Mouse (Mus musculus) layer of hippocampus, postnatal 25 days (tissue): Measurements from ENCODE around the gene Bach2. TPM values are rescaled to one million over a fixed set of nuclear protein-coding genes. Genes with fewer than 3 reads are reported as not detected.

ENCODE experiments used
- DNase-seq, 2 experiments: peaks; one replicate each; pipeline ENCODE4 v3.0.0; 2022; ENCODE audit warnings: mixed read lengths in 2 of 2, low spot score in 1 of 2; ENCODE audit errors: extremely low spot score in 1 of 2
- total RNA-seq, 2 experiments: library from RNA; stranded (reverse); gene quantifications; 2 replicates each; pipeline ENCODE4 v1.2.3; 2021

Gene Bach2
- total RNA-seq, 2 experiments from 2014 or later: 9.8 to 17.5 TPM

DNA sequence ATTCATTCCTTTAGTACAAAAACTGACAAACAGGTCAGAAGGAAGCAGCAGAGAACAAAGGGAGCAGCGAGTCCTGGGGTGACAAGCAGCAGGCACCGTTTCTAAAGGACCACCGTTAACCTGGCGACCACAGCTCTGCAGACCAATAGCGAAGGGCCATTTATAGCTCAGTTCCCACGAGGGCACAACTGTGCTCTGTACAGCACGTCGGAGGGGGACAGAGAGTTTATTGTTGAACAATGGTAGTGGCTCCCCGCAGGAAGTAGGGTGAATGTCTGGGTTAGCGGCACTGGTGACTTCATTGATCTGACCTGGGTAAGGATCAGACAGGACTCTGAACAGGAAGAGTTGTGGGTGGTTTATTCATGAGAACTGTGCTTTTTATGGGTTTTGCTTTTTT lies 112.6 kb downstream of the Bach2 start:
- DNase-seq: no peak

DNA sequence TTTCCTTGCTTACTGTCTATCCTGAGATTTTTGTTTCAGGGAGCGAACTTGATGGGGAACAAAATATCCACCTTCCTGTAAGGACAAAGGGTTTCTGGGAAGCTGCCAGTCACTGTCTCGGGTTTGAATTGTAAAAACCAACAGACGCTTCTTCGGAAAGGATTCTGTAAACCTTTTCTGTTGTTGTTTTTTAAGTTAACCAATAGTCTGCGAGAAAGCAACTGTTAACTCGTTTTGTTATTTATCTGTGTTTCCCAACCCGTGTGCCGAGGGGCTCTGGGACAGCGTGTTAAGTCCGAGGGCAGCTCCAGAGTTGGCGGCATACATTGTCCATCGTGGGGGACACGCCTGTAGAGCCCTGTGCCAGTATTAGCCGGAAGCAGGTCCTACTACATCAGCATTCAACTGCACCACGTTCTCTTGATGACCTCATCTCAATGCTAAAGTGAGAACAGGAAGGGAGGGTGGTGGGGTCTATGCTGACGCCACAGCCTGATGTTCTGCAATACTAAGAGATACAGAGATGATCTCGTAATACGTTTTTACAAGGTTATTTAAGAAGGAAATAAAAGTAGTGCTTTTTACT lies 113.2 kb downstream of the Bach2 start:
- DNase-seq: no peak

DNA sequence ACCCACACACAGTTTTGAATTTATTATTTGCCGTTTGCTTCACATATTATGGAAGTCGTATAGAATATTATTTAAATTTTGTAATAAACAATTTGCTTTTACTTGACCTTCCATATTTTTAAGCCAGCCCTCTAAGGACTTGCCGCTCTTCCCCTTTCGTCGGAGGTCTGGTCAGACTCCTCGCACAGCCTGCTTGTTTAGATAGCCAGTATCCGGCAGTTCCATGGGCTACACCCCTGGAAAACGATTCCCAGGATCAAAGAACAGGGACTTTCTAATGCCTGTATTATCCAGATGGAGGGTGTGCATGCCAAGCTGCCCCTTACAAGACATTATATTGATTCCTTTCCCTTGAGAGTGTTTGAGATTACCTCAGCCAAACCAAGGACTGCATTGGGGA lies 113.8 kb downstream of the Bach2 start:
- no peak for DNase-seq

DNA sequence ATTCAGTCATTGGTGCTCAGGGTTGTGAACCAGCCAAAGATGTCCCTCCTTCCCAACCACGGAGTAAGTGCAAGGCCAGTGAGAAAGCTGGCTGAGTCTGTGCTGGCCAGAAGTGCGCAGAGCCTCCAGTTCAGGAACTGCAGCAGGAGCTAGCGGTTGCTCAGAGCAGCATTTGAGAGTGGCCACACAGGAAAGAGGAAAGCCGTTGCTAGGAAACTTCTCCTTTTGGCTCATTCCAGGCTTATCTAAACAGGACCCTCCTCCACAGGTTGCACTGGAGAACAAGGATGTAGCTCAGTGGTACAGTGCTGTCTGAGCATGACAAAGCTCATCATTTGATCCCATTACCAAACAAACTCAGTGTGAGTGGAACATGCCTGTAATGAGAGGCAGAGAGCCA lies 114.2 kb downstream of the Bach2 start:
- DNase-seq: no peak

DNA sequence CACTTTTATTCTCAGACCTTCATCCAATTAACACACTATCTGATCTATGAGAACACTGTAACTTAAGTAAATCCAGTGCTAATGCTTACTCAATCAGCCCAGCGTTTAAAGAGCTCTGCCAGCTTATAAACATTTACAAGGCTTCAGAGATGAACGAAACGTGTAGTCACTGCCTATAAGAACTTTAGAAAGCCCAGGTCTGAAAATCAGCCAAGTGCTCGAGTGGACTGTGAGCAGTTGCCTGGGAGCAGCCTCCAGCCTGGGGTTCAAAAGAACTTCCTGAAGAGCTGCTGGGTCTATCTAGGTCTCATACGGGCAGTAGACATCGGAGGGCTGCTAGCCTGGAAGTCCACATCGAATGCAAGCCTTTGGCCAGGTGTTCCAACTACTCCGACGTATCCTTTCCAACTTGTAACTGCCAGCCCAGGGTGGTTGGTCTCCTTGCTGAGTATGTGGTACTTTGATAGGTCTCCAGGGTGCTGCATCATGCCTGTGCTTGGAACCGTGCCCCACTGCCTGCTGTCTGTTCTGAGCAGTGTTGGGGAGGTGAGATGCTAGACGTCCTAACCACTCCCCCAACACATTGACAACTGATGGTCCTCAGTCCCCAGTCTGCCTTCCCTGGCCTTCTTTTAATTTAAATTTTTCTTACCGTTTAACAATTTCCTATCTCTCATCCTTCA lies 117.5 kb downstream of the Bach2 start:
- DNase-seq: no peak

DNA sequence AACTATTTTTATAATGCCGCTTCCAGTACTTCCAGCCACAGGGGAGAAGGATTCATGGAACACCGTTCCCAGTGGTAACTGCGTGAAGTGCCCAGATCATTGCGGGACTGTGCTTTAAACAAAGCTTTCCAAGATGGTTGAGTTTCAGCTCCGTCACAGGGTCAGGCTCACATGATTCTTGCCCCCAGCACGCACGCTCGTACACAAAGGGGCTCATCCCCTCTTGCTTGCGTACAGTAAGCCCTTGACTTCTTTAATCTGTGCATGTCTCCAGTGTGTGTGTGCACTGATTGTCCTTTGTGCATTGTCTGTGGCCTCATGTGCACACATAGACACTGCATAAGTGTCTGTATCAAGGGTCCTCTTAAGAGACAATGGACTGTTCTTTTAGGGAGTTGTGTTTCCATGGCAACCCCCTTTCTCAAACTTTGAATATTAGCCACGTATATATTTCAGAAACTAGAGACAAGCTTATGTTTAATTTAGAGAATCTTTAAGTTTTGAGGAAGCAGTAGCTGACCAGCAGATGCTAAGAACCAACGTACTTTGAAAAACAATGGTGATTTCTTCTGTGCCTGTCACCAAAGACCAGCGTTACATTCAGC lies 119.5 kb downstream of the Bach2 start:
- no peak for DNase-seq

DNA sequence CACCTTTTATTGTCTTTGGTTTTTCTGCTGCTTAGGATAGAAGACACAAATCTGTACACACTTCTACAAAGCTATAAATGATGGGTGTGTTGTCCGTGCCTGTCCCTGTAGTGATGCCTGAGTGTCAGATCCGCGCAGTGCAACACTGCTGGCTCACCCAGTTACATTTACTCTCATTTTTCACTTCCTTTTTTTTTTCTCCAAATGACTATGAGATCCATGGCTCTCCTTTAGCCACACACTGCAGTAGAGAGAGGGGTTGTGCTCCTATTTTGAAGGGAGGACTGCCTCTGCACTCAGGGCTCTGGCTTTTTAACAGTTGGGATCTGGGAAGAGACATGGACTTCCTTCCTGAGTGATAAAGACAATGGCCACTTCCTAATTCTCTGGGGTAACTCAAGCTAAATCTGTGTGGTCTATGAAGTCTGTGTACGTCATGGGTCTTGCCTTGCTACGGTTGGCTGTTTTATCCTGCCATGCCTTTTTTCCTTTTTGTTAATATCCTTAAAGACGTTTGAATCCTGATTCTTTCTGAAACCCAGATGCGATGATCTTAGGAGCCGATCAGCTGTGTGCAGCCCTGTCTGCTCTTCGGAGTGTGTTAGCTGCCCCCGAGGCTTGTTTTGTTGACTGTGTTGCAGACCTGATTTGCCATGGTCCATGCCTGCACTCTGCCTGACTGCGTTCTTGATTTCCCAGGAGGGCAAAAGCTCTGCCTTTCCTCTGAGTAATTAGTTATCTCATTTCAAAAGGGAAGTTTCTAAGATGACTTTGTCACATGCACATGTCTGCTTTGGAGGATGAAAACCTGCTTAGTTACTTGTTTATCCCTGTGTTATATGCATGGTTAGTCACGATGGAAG lies 120.2 kb downstream of the Bach2 start:
- no peak for DNase-seq

DNA sequence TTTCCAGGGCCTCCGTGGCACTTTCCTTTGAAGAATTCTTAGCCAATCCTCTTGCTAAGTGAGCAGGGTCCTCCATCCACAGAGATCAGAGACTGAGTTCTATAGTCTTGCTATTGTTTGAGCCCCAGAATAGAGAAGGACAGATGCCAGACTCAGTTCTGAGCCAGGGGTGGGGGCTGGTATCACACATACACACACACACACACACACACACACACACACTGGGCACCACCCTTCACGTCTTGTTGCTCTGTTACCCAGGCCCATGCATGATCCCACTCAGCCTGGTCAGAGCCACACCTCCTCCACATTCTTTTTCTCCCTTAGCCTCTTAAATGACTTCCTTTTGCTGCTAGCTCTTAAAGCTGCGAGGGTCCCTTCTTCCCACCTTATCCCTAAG lies 121.0 kb downstream of the Bach2 start:
- DNase-seq: no peak

DNA sequence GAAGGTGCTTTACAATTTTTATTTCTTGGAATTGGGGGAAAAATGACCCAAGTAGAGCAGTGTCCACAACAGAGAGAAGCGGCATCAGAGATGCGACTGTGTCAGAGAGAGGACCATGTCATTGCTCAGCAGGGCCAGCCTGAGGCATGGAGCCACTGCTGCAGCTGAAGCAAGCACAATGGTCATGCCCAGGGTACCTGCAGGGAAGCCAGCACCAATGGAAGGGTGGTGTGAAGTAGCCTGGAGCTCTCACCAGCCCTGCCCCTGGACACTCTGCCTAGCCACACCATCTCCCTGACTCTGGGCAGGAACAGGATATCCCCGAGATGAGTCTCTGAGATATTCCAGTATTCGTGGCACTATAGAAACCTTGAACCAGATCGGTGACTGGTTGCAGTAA lies 121.9 kb downstream of the Bach2 start:
- no peak for DNase-seq

DNA sequence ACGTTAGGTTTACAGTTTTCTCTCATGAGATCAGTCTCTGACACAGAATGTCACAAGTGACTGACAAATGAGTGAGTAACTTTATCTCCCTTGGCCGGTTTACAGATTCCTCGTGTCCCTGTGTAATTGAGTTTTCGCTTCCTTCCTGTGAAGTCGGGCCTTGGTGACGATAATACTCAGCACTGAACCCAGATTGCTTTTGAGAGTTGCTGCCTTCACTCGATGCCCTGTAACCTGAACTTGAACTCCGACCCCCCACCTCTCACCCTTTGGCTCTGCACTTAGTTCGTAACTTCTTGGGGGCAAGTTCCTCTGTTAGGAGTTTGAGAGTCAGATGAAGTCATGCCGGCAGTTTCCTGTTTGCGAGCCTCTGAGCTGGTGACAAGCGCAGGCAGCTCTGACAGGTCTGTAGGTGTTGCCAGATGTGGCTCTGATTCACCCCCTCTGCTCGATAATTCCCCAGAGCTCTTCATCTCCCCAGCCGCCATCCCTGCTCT lies 124.9 kb downstream of the Bach2 start:
- DNase-seq: no peak

DNA sequence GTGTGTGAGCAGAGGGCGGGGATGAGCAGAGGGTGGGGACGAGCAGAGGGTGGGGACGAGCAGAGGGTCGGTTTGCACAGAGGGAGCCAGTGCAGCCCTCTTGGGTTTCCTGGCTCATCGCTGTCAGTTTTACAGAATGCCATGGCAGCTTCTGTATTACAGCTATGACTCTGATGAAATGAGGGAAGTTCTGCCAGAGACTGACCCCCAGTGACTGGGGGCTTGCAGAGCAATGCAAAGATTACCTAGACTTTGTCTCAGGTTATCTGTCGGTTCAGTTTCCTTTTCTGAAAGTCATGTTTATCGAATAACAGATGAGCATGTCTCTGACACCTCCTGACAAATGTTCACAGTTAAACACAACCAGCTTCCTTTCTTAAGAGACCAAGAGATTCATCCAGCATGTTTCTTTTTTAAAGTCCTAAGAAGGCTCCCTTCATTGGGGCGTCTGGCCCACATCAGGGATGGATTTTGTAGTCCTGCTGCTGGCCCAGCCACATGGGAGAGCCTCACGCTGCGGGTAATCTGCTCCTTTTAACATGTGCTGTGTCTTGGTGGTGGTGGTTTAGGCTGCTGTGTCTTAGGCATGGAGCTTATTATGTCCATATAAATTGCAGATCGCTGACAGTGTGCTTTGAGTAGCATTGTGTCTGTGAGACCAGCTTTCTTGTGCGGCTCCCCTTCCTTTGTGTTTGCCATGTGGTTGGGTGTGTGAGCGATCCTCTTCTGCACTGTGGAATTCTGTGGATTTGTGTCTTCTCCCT lies 126.7 kb downstream of the Bach2 start:
- DNase-seq: no peak

DNA sequence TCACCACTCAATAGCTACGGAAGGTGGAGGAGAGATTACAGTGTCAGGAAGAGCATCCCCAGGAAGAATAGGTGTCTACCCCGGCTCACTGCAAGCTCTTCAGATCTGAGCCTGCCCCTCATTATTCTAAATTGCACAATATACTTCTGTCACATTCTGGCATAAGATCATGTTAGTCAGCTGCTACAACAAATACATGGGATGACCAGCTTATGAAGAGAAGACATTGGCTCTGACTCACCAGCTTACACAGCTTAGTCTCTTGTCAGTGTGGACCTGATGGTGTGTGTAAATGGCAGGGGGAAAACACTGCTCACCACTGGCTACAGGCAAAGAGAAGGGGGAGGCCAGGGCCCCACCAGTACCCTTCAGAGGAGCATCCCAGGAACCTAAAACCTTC lies 127.6 kb downstream of the Bach2 start:
- no peak for DNase-seq

DNA sequence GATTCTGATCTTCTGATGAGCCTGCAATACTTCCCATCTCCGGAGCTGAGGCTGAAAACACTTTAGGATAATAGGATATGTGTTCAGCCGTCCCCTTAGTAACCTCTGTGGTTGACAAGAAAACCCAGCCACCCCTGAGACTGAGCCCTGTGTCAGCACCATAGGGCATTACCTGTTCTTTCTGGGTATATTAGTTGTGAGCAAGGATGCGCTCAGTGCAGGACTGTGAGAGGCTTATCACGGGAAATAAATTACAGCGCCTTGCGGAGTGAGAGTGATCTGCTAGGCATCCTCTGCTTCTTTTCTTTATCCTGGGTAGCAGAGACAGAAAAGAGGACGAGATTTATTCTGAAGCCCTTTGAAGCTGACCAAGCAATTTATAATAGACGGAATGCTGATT lies 129.7 kb downstream of the Bach2 start:
- no peak for DNase-seq

DNA sequence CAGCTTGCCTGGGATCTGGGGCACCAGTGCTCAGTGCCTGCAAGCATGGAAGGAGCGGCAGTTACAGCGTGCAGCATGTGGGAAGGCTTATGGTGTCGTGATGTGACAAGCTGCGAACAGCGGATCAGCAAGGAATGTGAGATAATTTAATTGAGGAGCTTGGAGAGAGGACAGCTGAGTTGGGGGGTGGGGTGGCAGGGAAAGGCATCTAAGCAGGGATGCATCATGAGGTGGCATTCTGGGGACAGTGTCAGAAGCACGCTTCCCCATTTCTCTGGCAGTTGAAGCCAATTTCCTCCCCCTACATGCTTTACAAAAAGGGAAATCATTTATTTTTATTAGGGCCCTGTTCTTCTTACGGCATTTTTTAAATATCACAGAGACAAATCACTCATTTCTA lies 134.5 kb downstream of the Bach2 start:
- DNase-seq: peak in 1 of 2 experiments; percentile 29

DNA sequence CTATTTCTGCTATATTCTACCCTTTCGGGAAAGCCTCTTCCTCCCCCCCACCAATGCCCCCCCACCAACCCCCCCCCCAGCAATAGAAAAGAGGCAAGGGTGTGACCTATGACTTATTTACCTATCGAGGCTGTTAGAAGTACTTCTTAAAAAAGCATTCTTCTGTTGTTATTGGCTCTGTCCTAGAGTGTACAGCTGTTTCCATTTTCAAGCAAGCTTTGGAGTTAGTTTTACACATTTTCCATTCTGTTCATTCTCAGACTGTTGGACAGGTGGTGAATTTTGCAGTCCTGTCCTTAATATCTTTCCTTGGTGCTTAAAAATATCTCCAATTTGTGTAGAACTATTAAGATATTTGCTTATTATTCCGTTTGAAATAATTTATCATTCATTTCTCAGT lies 134.9 kb downstream of the Bach2 start:
- DNase-seq: no peak

DNA sequence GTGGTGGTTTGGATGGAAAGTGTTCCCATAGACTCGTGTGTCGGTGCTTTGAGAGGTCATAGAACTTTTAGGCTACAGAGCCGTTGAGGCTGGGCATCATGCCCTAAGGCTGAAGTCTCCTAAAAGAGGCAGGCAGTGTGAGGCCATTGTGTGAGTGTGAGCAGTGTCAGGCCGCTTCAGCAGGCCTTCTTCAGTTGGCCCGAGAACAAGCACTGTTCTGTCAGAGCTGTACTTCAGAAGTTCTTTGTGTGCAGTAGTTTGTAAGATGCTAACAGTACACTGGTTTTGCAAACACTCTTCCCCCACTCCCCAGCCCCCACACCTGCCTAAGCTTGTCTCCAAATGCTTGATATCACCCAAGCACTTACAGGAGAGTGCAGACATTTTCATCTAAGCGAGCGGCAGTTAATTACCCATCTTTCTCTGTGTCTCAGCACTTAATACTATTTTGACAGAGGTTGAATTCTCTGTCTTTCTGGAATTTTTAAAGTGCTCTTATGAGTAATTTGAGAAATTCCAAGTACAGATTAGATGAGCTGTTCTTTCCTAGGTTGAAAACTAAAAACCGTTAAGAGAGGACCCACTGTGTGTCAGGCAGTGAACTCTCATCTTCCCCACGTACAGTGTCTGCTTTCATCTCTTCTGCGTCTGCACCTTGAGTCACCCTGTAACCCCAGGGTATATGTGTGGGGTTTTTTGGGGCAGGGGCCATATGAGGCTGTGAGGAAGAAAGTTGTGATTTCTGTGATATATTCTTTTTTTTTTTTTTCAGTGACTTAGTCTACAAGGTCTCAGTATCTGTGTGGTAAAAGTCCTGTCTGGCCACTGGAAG lies 136.4 kb downstream of the Bach2 start:
- no peak for DNase-seq

DNA sequence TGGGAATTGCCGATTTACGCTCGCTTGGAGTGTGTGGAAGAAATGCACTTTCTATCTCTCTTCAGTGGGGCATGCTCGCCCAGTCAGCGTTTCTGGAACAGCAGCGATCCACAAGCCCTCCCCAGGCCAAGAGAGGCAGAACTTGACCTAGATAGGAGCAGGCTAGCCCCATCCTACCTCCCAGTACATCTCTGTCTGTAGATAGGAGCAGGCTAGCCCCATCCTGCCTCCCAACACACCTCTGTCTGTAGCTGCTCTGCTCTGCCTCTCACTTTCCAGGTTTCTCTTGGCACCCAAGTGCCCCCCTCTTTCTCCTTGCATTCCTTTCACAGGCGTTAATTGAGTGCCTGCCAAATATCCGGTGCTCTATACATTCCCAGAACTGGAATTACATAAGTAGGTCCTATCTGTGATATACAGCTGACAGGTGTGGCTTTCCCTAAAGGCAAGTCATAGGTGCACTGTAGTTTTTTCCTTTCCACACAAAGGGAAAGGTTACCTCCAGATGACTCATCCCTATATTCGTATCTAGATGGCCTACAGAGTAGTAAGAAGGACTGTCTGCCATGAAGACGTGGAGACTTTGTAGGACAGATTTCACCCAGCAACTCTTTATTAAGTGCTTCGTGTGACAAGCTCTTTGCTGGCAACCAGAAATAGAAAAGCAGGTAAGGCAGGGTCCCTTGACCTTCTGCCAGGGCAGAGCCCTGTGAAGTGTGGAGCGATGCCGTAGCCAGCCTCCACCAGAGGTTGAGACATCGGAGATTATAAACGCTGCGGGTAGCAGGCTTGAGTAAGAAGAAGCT lies 137.3 kb downstream of the Bach2 start:
- DNase-seq: no peak

DNA sequence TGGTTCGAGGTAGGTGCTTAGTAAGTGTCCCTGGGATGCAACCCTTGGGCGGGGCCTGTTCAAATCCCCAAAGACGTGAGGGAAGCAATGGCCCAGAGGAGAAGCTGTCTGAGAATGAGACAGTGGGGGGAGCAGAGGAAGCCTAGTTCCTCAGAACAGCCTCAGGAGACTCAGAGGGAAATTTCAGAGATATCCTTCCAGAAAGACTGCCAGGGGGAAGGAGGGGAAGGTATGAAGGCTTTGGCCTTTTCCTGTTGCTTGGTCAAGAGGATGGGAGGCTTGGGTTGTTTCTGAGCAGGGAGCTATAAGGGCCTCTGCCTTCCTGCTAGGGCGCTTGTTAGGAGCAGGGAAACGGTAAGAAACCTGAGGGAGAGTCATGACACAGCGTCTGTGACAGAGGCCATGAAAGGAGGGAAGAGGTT lies 137.9 kb downstream of the Bach2 start:
- DNase-seq: no peak

DNA sequence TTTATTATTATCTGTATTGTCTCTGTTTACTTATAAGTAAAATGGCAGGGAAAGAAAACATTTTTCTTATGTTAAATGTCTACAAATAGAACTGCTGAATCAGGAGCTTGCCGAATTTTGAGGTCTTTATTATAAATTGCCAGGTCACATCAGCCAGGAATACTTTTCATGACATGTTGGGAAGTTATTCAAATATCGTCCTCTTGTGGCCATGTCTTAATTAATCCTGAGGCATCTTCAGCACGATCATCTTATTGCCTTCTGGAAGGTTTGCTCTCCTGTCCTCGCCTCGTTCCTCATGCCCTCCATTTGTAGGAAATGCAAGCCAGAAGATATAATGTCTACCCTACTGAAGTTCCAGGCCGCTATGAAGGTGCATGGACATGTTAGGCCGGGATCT lies 140.5 kb downstream of the Bach2 start:
- DNase-seq: no peak
